Mouse (Mus musculus): ENCODE measurements around the gene Nlrc5. TPM values are rescaled to one million over a fixed set of nuclear protein-coding genes. Genes with fewer than 3 reads are reported as not detected.

Gene Nlrc5
- 100 to 1,000 TPM; 160 to 210 TPM for polyA plus RNA-seq (2017; shearing (Covaris generic))

GRCm38 (mm10) chr8:94433981-94434466 lies at the start of gene Nlrc5:
Gene Nlrc5, plus strand, starts transcription at chr8:94434356.

GRCm38 (mm10) chr8:94386214-94387026 lies 47.7 kb upstream of the Nlrc5 start, which contains the start of gene Herpud1:
Gene Herpud1, plus strand, starts transcription at chr8:94386438.

DNA sequence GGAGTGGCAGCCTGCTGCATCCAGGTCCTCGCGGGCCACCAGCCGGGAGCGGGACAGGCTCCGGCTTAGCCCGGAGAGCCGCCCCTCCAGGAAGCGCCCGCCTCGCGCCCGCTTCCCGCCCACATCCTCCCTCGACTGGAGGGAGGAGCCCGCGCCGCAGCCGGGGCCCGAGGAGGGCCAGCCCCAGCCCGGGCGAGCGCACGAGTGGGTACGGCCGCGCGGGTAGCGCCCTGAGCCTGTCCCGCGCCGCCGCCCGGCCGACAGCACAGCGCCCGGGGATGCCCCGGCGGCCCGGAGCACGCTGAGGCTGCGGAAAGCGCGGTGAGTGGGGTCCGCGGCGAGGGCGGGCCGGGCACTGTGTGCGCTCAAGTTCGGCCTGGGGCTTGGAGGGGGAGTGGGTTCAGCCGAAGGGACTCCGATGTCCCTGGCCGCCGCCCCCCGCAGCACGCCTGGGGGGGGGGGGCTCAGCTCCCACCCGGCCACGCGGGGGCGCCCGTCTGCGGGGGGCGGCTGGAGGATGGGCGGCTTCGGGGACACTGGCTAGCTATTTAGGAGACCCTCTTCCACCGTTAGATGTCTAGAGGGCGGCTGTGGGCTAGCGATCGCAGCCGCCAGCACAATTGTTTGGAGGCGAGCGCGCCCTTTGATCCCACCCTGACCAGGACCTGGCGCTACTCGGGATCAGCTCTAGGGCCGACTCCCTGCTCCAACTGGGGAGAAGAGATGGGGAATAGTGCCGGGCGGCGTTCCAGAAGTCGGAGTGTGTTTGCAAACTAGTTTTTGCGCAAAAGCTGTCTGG lies 98.9 kb downstream of the Nlrc5 start, which contains the start of gene Cpne2:
Gene Cpne2 (plus strand): TSS at position 118 of the 799 bp plus-strand sequence.

Other genes starting within 250 kb of the Nlrc5 start
- 10 to 100 TPM; 37.2 to 37.5 TPM for gene Nup93, start 219.8 kb upstream of the Nlrc5 start, polyA plus RNA-seq (2017; shearing (Covaris generic))
- gene Slc12a3, start 105.2 kb upstream of the Nlrc5 start, polyA plus RNA-seq (2017; shearing (Covaris generic)): under 1 TPM; 0.35 to 0.38 TPM
- gene Herpud1, start 47.9 kb upstream of the Nlrc5 start, polyA plus RNA-seq (2017; shearing (Covaris generic)): 100 to 1,000 TPM in 1 of 2 experiments, 10 to 100 TPM in 1; 99.5 to 126 TPM
- gene Cpne2, start 98.6 kb downstream of the Nlrc5 start, polyA plus RNA-seq (2017; shearing (Covaris generic)): 1 to 10 TPM; 1.0 to 1.3 TPM
- gene Rspry1, start 167.6 kb downstream of the Nlrc5 start, polyA plus RNA-seq (2017; shearing (Covaris generic)): 10 to 100 TPM; 55.0 to 83.0 TPM
- 10 to 100 TPM; 76.4 to 80.7 TPM for gene Fam192a, start 167.6 kb downstream of the Nlrc5 start, polyA plus RNA-seq (2017; shearing (Covaris generic))
- 100 to 1,000 TPM; 174 to 176 TPM for gene Arl2bp, start 232.2 kb downstream of the Nlrc5 start, polyA plus RNA-seq (2017; shearing (Covaris generic))

Measured in inflammation-experienced regulatory T-cells (primary cell).